Mouse (Mus musculus) limb, embryonic 14.5 days (tissue): Measurements from ENCODE around the gene Mettl7a1. TPM values are rescaled to one million over a fixed set of nuclear protein-coding genes. Genes with fewer than 3 reads are reported as not detected.

Experiments used
- ATAC-seq: fragments of 200-750 bp; cut with Nextera tagmentation; 2 replicates; pipeline ENCODE4 v1.8.0; 2017; ENCODE audit warnings: low read depth, moderate number of reproducible peaks, moderate TSS enrichment; ENCODE audit not compliant: low FRiP score
- DNase-seq: peaks from one replicate; pipeline ENCODE4 v3.0.0-alpha.2; 2015; ENCODE audit warnings: low spot score
- H3K27ac ChIP-seq: fragments of 300-500 bp; sonication (generic); replicated peaks from 2 replicates; pipeline ENCODE4 v1.5.1; 2014; ENCODE audit warnings: low read depth, mild to moderate bottlenecking, low read length, moderate library complexity, mixed read lengths
- H3K27me3 ChIP-seq: fragments of 300-500 bp; sonication (generic); 2 replicates; pipeline ENCODE4 v1.6.1; 2014; ENCODE audit warnings: low read length, mixed read lengths; ENCODE audit not compliant: control insufficient read depth, insufficient read depth
- H3K36me3 ChIP-seq: fragments of 300-500 bp; sonication (generic); 2 replicates; pipeline ENCODE4 v1.6.1; 2014; ENCODE audit warnings: mild to moderate bottlenecking, low read length, moderate library complexity, mixed read lengths; ENCODE audit not compliant: control insufficient read depth, insufficient read depth
- H3K4me1 ChIP-seq: fragments of 300-500 bp; sonication (generic); 2 replicates; pipeline ENCODE4 v1.6.1; 2014; ENCODE audit warnings: antibody characterized with exemption, low read length, mixed read lengths; ENCODE audit not compliant: control insufficient read depth, insufficient read depth
- H3K4me2 ChIP-seq: fragments of 300-500 bp; sonication (generic); replicated peaks from 2 replicates; pipeline ENCODE4 v1.6.1; 2014; ENCODE audit warnings: low read depth, mild to moderate bottlenecking, low read length, moderate library complexity; ENCODE audit not compliant: severe bottlenecking
- H3K4me3 ChIP-seq: fragments of 300-500 bp; sonication (generic); replicated peaks from 2 replicates; pipeline ENCODE4 v1.5.1; 2014; ENCODE audit warnings: low read length
- H3K9ac ChIP-seq: fragments of 300-500 bp; sonication (generic); 2 replicates; pipeline ENCODE4 v1.6.1; 2014; ENCODE audit warnings: mild to moderate bottlenecking, low read depth, low read length, moderate library complexity; ENCODE audit not compliant: severe bottlenecking
- H3K9me3 ChIP-seq: fragments of 300-500 bp; sonication (generic); 2 replicates; pipeline ENCODE4 v1.6.1; 2016; ENCODE audit warnings: low read length; ENCODE audit not compliant: control insufficient read depth
- POLR2A ChIP-seq: fragments of 200-500 bp; IDR thresholded peaks from 2 replicates; pipeline ENCODE4 v1.8.0; 2012; ENCODE audit warnings: inconsistent platforms, mild to moderate bottlenecking, moderate library complexity, borderline replicate concordance; ENCODE audit not compliant: insufficient read depth, insufficient read length; ENCODE audit errors: extremely low read depth
- WGBS: fragments of 180-500 bp; shearing (Covaris S2); extraction: QIAGEN DNeasy Blood & Tissue Kit; methylation state at CpG from one replicate; pipeline ENCODE4 v1.1.7; 2014; 5-methylcytosine and 5-hydroxymethylcytosine counted together
- polyA plus RNA-seq, 2 experiments: library from polyadenylated mRNA; depleted of rRNA in 1 of 2; stranded (reverse) in 1 of 2; unstranded in 1 of 2; fragments of >200 nt; fragmentation: Nextera tagmentation in 1 of 2; extraction: Ambion mirVana in 1 of 2; gene quantifications; 2 replicates each; pipeline versions ENCODE4 v1.2.1 to v1.2.3; 2012 to 2014

The Mettl7a1 gene
- polyA plus RNA-seq, 2 experiments: 3.0 to 14.9 TPM

DNA sequence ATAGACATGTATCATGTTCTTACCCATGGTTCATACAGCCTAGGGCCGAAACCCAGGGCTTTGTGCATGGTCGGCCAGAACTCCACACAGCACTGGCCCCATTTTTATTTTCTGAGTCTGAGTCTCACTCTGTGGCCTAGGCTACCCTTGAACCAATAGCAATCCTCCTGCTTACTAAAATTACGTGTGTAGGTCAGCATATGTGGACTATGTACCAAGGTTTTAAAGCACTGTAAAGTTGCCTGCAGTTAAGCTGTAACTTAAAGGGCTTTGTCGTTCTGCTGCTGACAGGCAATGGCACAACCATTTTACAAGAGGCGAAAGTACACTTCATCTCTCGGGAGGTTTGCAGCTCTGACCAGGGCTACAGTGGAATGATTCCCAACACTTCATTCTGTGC, 15.0 kb upstream of the Mettl7a1 start:
- Histone ChIP-seq H3K27ac (no peak overlapping the region), H3K36me3 (no peaks in the 10 kb centered on the region), H3K4me2 (no peak overlapping the region), H3K9me3 (no peaks in the 10 kb centered on the region), H3K27me3 (no peaks in the 10 kb centered on the region), H3K4me1 (no peaks in the 10 kb centered on the region), H3K4me3 (no peak overlapping the region), H3K9ac (no peak overlapping the region)
- 74% methylated on average over 6 of the region's 6 CpGs for WGBS
- DNase-seq (no peak), ATAC-seq (no peak)
- TF ChIP-seq POLR2A: no peak

- no peak for TF ChIP-seq POLR2A
- no peak overlapping the region for H3K4me3 ChIP-seq
- no peaks in the 10 kb centered on the region for H3K9me3 ChIP-seq
- WGBS: 76% methylated on average over 5 of the region's 5 CpGs
- H3K27ac ChIP-seq: no peak overlapping the region
- no peak overlapping the region for H3K4me2 ChIP-seq
- DNase-seq (no peak), ATAC-seq (no peak)
- H3K4me1 ChIP-seq: no peaks in the 10 kb centered on the region
- H3K9ac ChIP-seq: no peak overlapping the region
- no peaks in the 10 kb centered on the region for H3K27me3 ChIP-seq
- H3K36me3 ChIP-seq: no peaks in the 10 kb centered on the region
Observed at GRCm38 (mm10) chr15:100290858-100291257, 13.1 kb upstream of the Mettl7a1 start.

DNA sequence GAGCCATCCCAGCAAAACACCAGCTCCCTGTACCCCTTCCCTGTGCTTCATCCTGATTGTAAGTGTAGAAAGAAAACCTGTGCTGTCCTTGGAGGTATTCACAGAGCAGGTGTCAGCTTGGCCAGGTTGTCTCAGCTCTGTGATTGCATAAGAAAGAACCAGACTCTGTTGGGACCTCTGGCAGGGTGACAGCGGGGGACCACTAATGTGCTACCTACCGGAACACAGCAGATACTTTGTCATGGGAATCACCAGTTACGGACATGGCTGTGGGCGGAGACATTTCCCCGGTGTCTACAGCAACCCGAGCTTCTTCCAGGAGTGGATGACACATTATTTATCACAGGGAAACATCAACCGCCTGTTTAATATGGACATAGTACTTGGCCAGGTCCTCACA, 11.6 kb upstream of the Mettl7a1 start:
- Histone ChIP-seq H3K36me3 (no peaks in the 10 kb centered on the region), H3K27ac (no peak overlapping the region), H3K9me3 (no peaks in the 10 kb centered on the region), H3K4me3 (no peak overlapping the region), H3K4me2 (no peak overlapping the region), H3K9ac (no peak overlapping the region), H3K27me3 (no peaks in the 10 kb centered on the region), H3K4me1 (no peaks in the 10 kb centered on the region)
- DNase-seq (no peak), ATAC-seq (no peak)
- WGBS: 65% methylated on average over 7 of the region's 7 CpGs
- TF ChIP-seq POLR2A: no peak

DNA sequence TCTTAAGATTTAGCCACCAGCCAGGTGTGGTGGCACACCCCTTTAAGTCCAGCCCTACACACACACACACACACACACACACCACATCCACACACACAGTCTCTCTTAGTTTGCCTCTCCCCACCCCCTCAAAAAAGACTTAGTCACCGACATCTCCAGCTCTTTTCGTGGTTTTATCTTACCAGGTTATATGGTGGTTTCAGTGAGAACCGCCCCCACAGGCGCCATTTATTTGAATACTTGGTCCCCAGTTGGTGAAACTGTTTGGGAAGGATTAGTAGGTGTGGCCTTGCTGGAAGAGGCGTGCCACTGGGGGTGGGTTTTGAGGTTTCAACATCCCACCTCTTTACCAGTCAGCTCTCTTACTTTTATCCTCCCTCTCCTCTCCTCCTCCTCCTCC, 6.1 kb upstream of the Mettl7a1 start:
- 88% methylated on average over 5 of the region's 5 CpGs for WGBS
- no peak overlapping the region for H3K4me3 ChIP-seq

GRCm38 (mm10) chr15:100300499-100300898, 3.4 kb upstream of the Mettl7a1 start:
- no peak overlapping the region for H3K9ac ChIP-seq
- DNase-seq: no peak
- 0 out of 2 replicates have a peak, but pooled peaks cover 3% of the 10 kb centered on the region for H3K4me1 ChIP-seq
- H3K4me2 ChIP-seq: no peak overlapping the region
- TF ChIP-seq POLR2A: no peak
- H3K27ac ChIP-seq: no peak overlapping the region
- no peak for ATAC-seq
- no peaks in the 10 kb centered on the region for H3K9me3 ChIP-seq
- 80% methylated on average over 6 of the region's 6 CpGs for WGBS
- no peaks in the 10 kb centered on the region for H3K27me3 ChIP-seq
- H3K4me3 ChIP-seq: no peak overlapping the region
- no peaks in the 10 kb centered on the region for H3K36me3 ChIP-seq

More for the DNA sequence above, 6.1 kb upstream of the Mettl7a1 start:
- Histone ChIP-seq H3K27me3 (no peaks in the 10 kb centered on the region), H3K4me1 (no peaks in the 10 kb centered on the region), H3K9me3 (no peaks in the 10 kb centered on the region), H3K9ac (no peak overlapping the region), H3K36me3 (no peaks in the 10 kb centered on the region), H3K4me2 (no peak overlapping the region), H3K27ac (no peak overlapping the region)
- ATAC-seq (no peak), DNase-seq (no peak)
- no peak for TF ChIP-seq POLR2A

- no peak for TF ChIP-seq POLR2A
- no peak for DNase-seq
- Histone ChIP-seq H3K27me3 (no peaks in the 10 kb centered on the region), H3K4me3 (no peak overlapping the region), H3K9ac (no peak overlapping the region), H3K36me3 (no peaks in the 10 kb centered on the region), H3K4me2 (no peak overlapping the region), H3K9me3 (no peaks in the 10 kb centered on the region), H3K4me1 (0 out of 2 replicates have a peak, but pooled peaks cover 3% of the 10 kb centered on the region), H3K27ac (no peak overlapping the region)
- ATAC-seq: no peak
- WGBS: 86% methylated on average over 15 of the region's 15 CpGs
Observed at GRCm38 (mm10) chr15:100301556-100301955, 2.4 kb upstream of the Mettl7a1 start.
